In genomic region chr12:32291962-32292748, GRCm38 (mm10) we compare ENCODE assay signal across 8 mouse cellular contexts.
DNase-seq lines count a peak whose midpoint lies in the region; ATAC-seq and TF ChIP-seq lines count a peak whose summit lies in the region.

No protein-coding gene starts in this region.

- H3K27me3 ChIP-seq in forebrain, embryonic 16.5 days (replicated peaks; ENCODE audit: control insufficient read depth, insufficient read depth, low read length): no peaks in the 10 kb centered on the region
- no peaks in the 10 kb centered on the region for H3K27me3 ChIP-seq in lung, embryonic 15.5 days

- 25% methylated on average over 18 of the region's 18 CpGs for WGBS in forebrain, embryonic 16.5 days
- 20% methylated on average over 18 of the region's 18 CpGs for WGBS in lung, embryonic 15.5 days
- WGBS in olfactory bulb, adult 2 months: 25% methylated on average over 18 of the region's 18 CpGs

- ATAC-seq in forebrain, embryonic 16.5 days: peak; percentile 96
- ATAC-seq in hematopoietic stem cell, adult 5-6 weeks (replicated peaks in 1 of 2; ENCODE audit: insufficient read depth in 1 of 2, low FRiP score in 2 of 2, low TSS enrichment in 1 of 2, low read depth in 1 of 2, poor library complexity in 2 of 2, severe bottlenecking in 2 of 2): peak; percentile 72 to 84
- peak; percentile 72; the same call in 1 of the 2 replicates for ATAC-seq in lung, embryonic 15.5 days (ENCODE audit: borderline replicate concordance, extremely low read depth, low FRiP score, low TSS enrichment)

- no peak overlapping the region for H3K27ac ChIP-seq in forebrain, embryonic 16.5 days (ENCODE audit: low read length)
- no peak overlapping the region for H3K27ac ChIP-seq in lung, embryonic 15.5 days
- H3K27ac ChIP-seq in olfactory bulb, adult 2 months (ENCODE audit: insufficient read depth, low read depth, low read length): no peak overlapping the region

- TF ChIP-seq POLR2A in olfactory bulb, adult 2 months (IDR thresholded peaks at IDR 0.05; ENCODE audit: insufficient read depth, low read depth, low read length): no peak

- no peaks in the 10 kb centered on the region for H3K4me1 ChIP-seq in forebrain, embryonic 16.5 days (replicated peaks; ENCODE audit: control insufficient read depth, insufficient read depth, low read length)
- H3K4me1 ChIP-seq in lung, embryonic 15.5 days: 0 out of 2 replicates have a peak, but pooled peaks cover 3% of the 10 kb centered on the region
- H3K4me1 ChIP-seq in olfactory bulb, adult 2 months (ENCODE audit: control insufficient read depth, insufficient read depth, low read length): no peaks in the 10 kb centered on the region; the same call in 1 of the 2 replicates

- no peaks in the 10 kb centered on the region for H3K9me3 ChIP-seq in forebrain, embryonic 16.5 days (ENCODE audit: control insufficient read depth, low read length)
- no peaks in the 10 kb centered on the region for H3K9me3 ChIP-seq in lung, embryonic 15.5 days

- peak; percentile 76 for DNase-seq in MEL-GATA-1-ER (ENCODE audit: extremely low read depth, low read depth)
- peak; percentile 25 to 54 for DNase-seq in cerebellum, adult 18-20 months
- DNase-seq in layer of hippocampus, adult 8-10 months (ENCODE audit: low spot score in 2 of 2): peak; percentile 14 to 59
- DNase-seq in thymus, adult 18-20 months: peak; percentile 24 to 35

- H3K9ac ChIP-seq in forebrain, embryonic 16.5 days (replicated peaks; ENCODE audit: low read depth, low read length): 0 out of 2 replicates have a peak overlapping the region, but pooled peaks have one; percentile 20
- no peak overlapping the region for H3K9ac ChIP-seq in lung, embryonic 15.5 days

- peak overlapping the region; percentile 48 for H3K4me2 ChIP-seq in forebrain, embryonic 16.5 days (ENCODE audit: low read length)
- peak overlapping the region; percentile 58 for H3K4me2 ChIP-seq in lung, embryonic 15.5 days

- peak; percentile 100 for TF ChIP-seq CTCF in olfactory bulb, adult 2 months (IDR thresholded peaks at IDR 0.05; ENCODE audit: insufficient read depth, low read depth, low read length)

- H3K4me3 ChIP-seq in forebrain, embryonic 16.5 days (replicated peaks; ENCODE audit: low read length): peak overlapping the region; percentile 36
- H3K4me3 ChIP-seq in lung, embryonic 15.5 days: peak overlapping the region; percentile 36
- H3K4me3 ChIP-seq in olfactory bulb, adult 2 months (ENCODE audit: insufficient read depth, low read depth, low read length): peak overlapping the region; percentile 43

- no peaks in the 10 kb centered on the region for H3K36me3 ChIP-seq in forebrain, embryonic 16.5 days (ENCODE audit: control insufficient read depth, insufficient read depth)
- no peaks in the 10 kb centered on the region for H3K36me3 ChIP-seq in lung, embryonic 15.5 days
